Mouse (Mus musculus) urinary bladder, adult 2 months (tissue): ENCODE measurements around the gene Grxcr1. TPM values are rescaled to one million over a fixed set of nuclear protein-coding genes. Genes with fewer than 3 reads are reported as not detected.

ENCODE experiments used
- DNase-seq: peaks from one replicate; pipeline ENCODE4 v3.0.0; 2022; ENCODE audit warnings: low spot score
- polyA plus RNA-seq: library from polyadenylated mRNA; depleted of rRNA; stranded (reverse); fragments of >200 nt; gene quantifications from 2 replicates; pipeline ENCODE4 v1.2.3, GENCODE M21; 2012; rRNA removed

The Grxcr1 gene
- polyA plus RNA-seq, 1 experiment, result not detected

DNA sequence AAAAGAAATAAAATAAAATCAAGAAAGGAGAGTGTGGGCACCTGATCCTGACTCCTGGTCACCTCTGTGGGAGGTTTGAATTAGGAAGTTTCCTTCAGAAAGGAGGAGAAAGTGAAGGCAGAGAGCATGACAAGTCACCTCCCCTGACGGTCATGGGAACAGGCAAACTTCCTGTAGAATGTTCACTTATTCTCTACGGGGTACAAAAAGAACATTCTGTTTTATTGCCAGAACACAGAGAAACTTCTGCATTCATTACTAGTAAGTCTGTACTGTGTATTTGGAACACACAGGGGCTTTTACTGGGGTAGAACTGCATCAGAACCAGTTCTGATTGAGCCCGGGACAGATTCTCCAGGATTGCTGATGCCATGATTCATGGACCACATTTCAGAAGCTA, 55.5 kb downstream of the Grxcr1 start:
- DNase-seq, result no peak

GRCm38 (mm10) chr5:68093085-68093484, 61.5 kb downstream of the Grxcr1 start:
- no peak for DNase-seq

GRCm38 (mm10) chr5:68097665-68098624, 66.3 kb downstream of the Grxcr1 start:
- DNase-seq, result no peak

DNA sequence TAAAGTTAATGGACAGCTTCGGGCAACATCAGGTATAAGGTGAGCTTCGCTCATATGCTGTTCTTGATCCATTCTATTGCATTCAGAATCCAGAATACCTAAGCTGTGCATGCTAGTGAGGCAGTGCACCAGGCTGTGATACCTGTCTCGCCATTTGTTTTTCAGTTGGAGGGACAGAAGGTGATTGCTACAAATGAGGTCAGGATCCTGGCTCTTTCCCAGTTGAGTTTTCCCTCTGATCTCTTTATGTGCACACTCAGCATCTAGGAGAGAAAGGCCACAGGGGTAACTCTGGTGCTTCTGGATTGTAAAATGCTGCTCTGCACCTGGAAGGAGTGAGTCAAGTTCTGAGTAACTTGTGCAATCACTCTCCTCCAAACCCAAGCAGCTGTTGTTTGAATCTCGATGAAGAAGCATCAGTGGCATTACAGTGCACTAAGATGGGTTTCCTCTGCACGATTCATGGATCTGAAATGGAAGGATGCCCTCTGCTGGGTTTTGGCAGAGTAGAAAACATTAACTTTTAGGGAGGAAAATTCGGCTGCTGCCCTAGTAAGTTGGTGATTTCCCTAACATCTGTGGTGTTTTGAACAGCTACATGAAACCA, 80.9 kb downstream of the Grxcr1 start:
- no peak for DNase-seq

- DNase-seq, result no peak
Measured at GRCm38 (mm10) chr5:68120880-68121279, 89.2 kb downstream of the Grxcr1 start.

DNA sequence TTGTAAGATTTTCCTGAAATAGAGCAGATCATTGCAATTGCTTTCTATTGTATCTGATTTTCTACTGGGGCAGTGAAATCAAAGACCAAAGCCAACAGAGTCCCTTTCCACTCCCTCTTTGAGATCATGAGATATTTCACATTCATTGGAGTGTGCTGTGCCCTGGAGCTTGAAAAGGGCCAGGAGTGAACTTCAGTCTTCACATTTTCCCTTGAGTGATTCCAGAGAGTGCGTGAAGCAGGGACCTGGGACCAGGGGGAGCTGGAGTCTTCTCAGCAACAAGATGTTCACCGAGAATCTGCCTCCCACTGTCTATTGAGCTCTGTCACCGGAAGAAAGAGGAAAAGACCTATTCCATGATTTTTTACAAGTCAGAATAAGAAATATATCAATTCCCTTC, 91.2 kb downstream of the Grxcr1 start:
- no peak for DNase-seq

DNA sequence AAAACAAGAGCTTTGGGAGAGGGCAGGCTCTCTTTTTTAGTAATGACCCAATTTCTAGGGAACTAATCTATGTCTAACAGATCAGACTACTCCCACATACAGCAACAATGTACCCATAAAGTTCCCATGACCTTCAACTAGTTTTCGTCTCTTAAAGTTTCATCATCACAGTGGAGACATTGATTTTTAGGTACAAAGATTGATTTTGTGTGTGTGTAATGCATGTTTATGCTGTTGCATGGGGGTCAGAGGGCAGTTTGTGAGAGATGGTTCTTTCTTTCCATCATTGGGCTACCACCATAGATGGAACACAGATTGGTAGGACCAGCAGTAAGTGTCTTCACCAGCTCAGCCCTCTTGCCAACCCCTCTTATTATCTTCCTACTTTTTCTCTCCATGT, 93.8 kb downstream of the Grxcr1 start:
- DNase-seq, result no peak

DNA sequence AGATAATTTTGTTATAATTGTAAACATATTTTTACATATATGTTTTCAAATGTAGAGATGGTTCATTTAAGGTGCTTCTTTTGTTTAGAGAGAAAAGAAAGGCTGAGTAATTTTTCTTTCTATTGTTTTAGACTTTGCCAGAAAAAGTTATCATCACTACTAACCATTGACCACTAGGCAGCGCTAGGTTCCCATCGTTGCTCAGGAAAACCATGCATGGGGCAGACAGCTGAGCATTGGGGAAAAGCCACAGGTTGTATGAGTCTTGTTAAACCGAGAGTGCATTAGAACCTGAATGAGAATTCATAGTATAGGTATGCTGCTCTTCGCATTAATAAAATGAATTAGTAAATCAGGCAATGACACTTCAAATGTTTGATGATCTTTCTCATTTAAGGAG, 96.8 kb downstream of the Grxcr1 start:
- no peak for DNase-seq

DNA sequence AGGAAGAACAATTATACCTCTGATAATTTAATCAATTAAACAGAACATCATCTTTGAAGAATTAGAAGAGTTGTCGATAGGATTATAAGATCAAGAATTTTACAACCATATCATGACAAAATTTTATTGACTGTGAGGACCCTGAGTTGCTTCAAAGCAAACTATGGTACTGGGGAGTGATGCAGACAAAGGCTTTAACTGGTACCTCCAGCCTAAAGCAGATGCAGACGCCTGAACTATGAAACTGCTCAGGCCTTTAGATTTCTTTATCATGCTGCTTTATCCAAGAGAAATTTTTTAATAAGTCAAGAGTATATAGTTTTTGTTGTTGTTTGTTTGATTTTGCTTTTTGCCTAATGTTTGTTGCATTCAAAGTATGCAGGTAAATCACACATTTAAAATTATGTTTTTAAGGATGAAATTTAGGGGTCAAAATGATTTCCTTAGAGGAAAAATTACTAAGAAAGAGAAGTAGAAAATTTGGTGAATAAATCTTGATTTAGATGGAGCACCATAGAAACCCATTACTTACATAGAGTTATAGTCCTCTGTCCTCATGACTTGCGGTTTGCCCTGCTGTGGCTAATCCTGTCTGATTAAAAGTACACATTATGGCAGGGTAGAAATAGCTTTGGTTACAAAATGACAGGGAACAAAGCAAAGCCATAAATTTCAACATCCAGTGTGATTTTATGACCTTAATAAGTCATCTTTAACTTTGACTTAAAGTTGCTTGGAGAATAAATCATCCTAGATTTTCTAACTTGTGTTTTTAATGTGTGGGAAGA, 97.4 kb downstream of the Grxcr1 start:
- DNase-seq, result no peak

GRCm38 (mm10) chr5:68146818-68147217, 115.2 kb downstream of the Grxcr1 start:
- no peak for DNase-seq

DNA sequence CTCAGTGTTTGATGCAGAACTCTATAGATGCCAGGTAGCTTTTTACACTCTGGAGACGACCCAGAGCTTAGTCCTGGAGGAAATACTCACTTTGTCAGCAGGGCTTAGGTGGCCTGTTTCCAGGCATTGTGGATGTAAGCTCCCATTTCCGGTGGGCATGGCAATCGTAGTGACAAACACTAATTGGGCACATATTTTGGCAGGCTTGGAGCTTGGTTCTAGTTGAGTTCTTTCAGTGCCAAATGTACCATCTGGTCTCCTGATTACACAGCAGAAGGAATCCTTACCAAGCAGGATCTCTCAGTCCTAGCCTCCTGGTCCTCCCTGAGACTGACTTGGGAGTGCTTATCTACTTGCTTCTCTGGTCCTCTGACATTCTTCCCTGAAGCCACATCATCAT, 118.3 kb downstream of the Grxcr1 start:
- DNase-seq, result no peak

DNA sequence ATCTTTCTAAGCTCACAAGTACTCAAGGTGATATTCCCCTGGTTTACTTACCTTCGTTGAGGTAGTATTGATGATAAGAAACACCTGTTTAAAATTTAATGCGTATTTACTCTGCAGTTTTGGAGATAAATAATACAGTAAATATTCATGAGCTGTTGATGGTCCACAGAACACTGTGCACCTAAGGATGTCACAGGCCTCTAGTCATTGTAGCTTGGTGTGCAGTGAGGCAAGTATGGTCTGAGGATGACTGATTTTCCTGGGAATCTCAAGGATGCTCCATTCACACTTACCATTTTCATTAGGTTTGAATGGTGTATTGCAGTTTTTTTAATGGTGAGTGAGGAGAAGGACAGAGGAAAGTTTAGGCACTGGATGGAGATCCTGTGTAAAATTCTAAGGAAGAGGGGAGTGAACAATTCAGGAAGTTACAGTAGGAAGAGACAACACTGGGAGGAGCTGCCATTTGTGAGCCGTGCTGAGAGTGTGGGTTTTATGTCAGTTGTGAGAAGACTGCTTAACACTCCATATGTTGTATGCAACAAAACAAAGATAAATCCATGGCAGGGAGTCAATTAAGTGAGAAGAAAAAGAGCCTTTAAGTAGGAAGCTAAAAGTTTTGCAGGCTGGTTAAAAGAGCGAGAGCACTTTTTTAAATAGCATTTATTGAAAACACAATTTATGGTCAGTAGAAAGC, 118.9 kb downstream of the Grxcr1 start:
- DNase-seq, result no peak

GRCm38 (mm10) chr5:68162503-68162902, 130.9 kb downstream of the Grxcr1 start:
- no peak for DNase-seq

DNA sequence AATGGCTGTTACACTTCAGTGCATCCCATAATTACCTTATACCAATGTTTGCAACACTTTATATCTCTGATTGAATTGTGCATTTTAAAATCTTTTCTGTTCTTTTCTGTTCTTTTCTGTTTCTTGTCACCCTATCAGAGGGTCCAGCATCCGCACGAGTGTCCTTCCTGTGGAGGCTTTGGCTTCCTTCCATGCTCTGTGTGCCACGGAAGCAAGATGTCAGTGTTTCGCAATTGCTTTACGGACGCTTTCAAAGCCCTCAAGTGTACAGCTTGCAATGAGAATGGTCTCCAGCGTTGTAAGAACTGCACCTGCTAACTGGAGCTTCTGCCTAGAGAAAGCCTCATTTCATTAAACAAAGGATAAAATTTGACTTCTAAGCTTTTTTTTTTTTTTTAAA, 134.3 kb downstream of the Grxcr1 start:
- DNase-seq, result no peak

Other genes with a start within 250 kb of the Grxcr1 start
- gene Atp8a1, start 184.4 kb upstream of the Grxcr1 start, polyA plus RNA-seq, result 6.0 and 6.7 TPM in 2 replicates
- gene Gm5108, start 90.2 kb upstream of the Grxcr1 start, polyA plus RNA-seq, result not detected in 2 replicates
- not detected in 2 replicates for gene Gm21905, start 85.4 kb upstream of the Grxcr1 start, polyA plus RNA-seq